Mouse (Mus musculus): Measurements from ENCODE around the gene Ssbp4.

DNA sequence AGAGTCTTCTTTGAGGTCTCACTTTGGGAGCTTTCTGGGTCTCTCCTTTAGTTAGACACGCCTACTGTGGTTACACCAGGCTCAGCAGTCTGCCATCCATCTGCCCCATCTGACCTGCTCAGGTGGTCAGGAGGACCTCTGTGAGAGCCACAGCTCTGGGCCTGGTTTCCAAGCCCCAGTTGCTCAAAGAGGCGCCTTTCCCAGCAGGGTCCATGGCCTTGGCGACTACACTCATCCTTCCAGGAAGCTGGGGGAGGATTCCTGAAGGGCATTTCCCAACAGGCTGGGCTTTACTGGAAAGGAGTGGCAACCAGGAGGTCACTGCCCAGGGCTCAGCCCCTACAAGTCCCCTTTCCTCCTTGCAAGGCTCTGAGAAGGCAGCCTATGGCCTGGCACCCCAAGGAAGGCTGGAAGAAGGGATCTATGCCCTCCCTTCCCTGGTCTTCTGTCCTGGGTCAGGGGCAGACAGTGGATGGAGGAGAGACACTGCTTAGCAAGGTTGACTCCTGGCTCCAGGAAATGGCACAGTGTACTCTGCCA lies 43.9 kb downstream of the Ssbp4 start:
- TF ChIP-seq POLR2A (IDR thresholded peaks at IDR 0.05; ENCODE audit: borderline replicate concordance, extremely low read depth, low read depth, low read length), result no peak
- no peak for TF ChIP-seq CTCF (IDR thresholded peaks at IDR 0.05; ENCODE audit: insufficient read depth, low read length)
